Mouse (Mus musculus) heart, embryonic 11.5 days (tissue): ENCODE measurements around the gene Epha4. TPM values are rescaled to one million over a fixed set of nuclear protein-coding genes. Genes with fewer than 3 reads are reported as not detected.

Source experiments
- ATAC-seq: fragments of 200-750 bp; cut with Nextera tagmentation; replicated peaks from 2 replicates; pipeline ENCODE4 v1.8.0; 2017; ENCODE audit warnings: moderate library complexity; ENCODE audit not compliant: insufficient number of reproducible peaks, low FRiP score, low TSS enrichment
- H3K27ac ChIP-seq: fragments of 300-500 bp; sonication (generic); 2 replicates; pipeline ENCODE4 v1.5.1; 2014; ENCODE audit warnings: mild to moderate bottlenecking, low read depth, low read length
- H3K27me3 ChIP-seq: fragments of 300-500 bp; sonication (generic); 2 replicates; pipeline ENCODE4 v1.6.1; 2014; ENCODE audit warnings: mild to moderate bottlenecking, low read length, mixed read lengths; ENCODE audit not compliant: control insufficient read depth, insufficient read depth
- H3K36me3 ChIP-seq: fragments of 300-500 bp; sonication (generic); 2 replicates; pipeline ENCODE4 v1.6.1; 2014; ENCODE audit warnings: mild to moderate bottlenecking, low read length, moderate library complexity, mixed read lengths; ENCODE audit not compliant: control insufficient read depth, insufficient read depth
- H3K4me1 ChIP-seq: fragments of 300-500 bp; sonication (generic); 2 replicates; pipeline ENCODE4 v1.6.1; 2014; ENCODE audit warnings: low read length; ENCODE audit not compliant: control insufficient read depth, insufficient read depth
- H3K4me2 ChIP-seq: fragments of 300-500 bp; sonication (generic); 2 replicates; pipeline ENCODE4 v1.6.1; 2014; ENCODE audit warnings: mild to moderate bottlenecking, moderate library complexity
- H3K4me3 ChIP-seq: fragments of 300-500 bp; sonication (generic); 2 replicates; pipeline ENCODE4 v1.5.1; 2014; ENCODE audit warnings: low read depth, low read length
- H3K9ac ChIP-seq: fragments of 300-500 bp; sonication (generic); 2 replicates; pipeline ENCODE4 v1.6.1; 2014; ENCODE audit warnings: mild to moderate bottlenecking, low read depth, low read length, moderate library complexity
- H3K9me3 ChIP-seq: fragments of 300-500 bp; sonication (generic); replicated peaks from 2 replicates; pipeline ENCODE4 v1.6.1; 2016; ENCODE audit warnings: low read length; ENCODE audit not compliant: control insufficient read depth
- WGBS: fragments of 180-500 bp; shearing (Covaris S2); extraction: QIAGEN DNeasy Blood & Tissue Kit; methylation state at CpG from one replicate; pipeline ENCODE4 v1.1.7; 2014; ENCODE audit not compliant: insufficient replicate concordance; 5-methylcytosine and 5-hydroxymethylcytosine counted together
- polyA plus RNA-seq: library from polyadenylated mRNA; unstranded; fragments of >200 nt; fragmentation: Nextera tagmentation; extraction: Ambion mirVana; gene quantifications from 2 replicates; pipeline ENCODE4 v1.2.1, GENCODE M21; 2014

The Epha4 gene
- polyA plus RNA-seq, 1 experiment from 2014 or later: 7.4 TPM

DNA sequence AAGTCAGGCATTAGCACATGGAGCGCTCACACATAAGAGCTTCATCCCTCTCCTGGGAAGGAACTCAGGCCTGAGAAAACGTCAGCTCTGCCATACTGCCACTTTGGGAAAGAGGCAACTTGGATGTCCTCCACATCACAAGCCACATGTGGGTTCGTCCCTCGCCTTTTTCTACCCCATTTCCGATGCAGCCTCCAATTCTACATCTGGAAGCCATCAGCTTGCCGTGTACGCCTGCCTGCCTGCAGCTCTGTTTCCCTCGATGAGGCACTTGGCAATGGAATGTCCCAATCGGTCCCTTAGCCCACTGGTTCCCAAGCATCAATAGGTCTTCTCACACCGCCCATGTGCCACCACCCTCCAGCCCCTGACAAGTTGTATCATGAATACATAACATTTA, 110.4 kb downstream of the Epha4 start:
- no peak for ATAC-seq
- H3K9me3 ChIP-seq: no peaks in the 10 kb centered on the region
- H3K27me3 ChIP-seq: no peaks in the 10 kb centered on the region
- H3K27ac ChIP-seq: no peak overlapping the region
- H3K4me1 ChIP-seq: 0 out of 2 replicates have a peak, but pooled peaks cover 3% of the 10 kb centered on the region
- no peaks in the 10 kb centered on the region for H3K36me3 ChIP-seq
- no peak overlapping the region for H3K4me3 ChIP-seq
- 52% methylated on average over 10 of the region's 10 CpGs for WGBS
- no peak overlapping the region for H3K4me2 ChIP-seq
- no peak overlapping the region for H3K9ac ChIP-seq

DNA sequence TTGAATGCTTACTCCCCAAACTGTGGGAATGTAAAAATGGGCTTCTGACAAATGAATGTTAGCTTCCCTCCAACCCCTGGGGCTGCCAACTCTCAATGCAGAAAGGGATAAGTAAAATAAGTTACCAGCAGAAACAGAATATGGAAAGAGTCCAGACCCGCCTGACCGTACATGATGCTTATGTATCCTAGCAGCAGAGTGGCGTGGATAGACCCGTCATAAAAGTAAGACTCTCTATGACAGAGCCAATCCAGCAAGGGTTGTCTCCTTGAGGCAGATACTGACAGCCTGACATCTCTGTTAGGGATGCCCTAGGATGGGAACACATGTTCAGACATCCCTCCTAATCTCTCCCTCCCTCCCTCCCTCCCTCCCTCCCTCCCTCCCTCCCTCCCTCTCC, 111.9 kb downstream of the Epha4 start:
- no peak for ATAC-seq
- Histone ChIP-seq H3K36me3 (peaks cover 4% of the 10 kb centered on the region; the same call in 1 of the 2 replicates), H3K27me3 (no peaks in the 10 kb centered on the region), H3K27ac (no peak overlapping the region), H3K9me3 (no peaks in the 10 kb centered on the region), H3K4me3 (no peak overlapping the region), H3K9ac (no peak overlapping the region), H3K4me1 (0 out of 2 replicates have a peak, but pooled peaks cover 3% of the 10 kb centered on the region), H3K4me2 (no peak overlapping the region)
- WGBS: 69% methylated on average over 4 of the region's 4 CpGs

DNA sequence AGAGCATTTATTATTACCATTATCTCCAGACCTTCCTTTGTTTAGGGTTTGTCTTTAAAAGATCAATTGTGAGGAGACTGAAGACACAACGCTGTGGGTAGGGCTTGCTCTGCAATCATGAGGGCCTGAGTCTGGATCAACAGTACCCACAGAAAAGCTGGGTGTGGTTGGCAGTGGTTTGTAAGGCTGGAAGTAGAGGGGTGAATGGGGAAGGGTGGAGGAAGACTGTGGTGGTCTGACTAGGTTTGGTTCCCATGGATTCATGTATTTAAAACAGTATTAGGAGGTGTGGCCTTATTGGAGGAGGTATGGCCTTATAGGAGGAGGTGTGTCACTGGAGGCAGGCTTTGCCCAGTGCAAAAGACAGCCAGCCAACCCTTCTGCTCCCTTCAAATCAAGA, 113.4 kb downstream of the Epha4 start:
- H3K27me3 ChIP-seq: no peaks in the 10 kb centered on the region
- H3K9ac ChIP-seq: no peak overlapping the region
- H3K36me3 ChIP-seq: peaks cover 6% of the 10 kb centered on the region; the same call in 1 of the 2 replicates
- H3K27ac ChIP-seq: no peak overlapping the region
- no peak overlapping the region for H3K4me3 ChIP-seq
- H3K4me2 ChIP-seq: no peak overlapping the region
- no peaks in the 10 kb centered on the region for H3K9me3 ChIP-seq
- H3K4me1 ChIP-seq: no peaks in the 10 kb centered on the region
- 60% methylated on average over 1 of the region's 1 CpGs for WGBS
- no peak for ATAC-seq

DNA sequence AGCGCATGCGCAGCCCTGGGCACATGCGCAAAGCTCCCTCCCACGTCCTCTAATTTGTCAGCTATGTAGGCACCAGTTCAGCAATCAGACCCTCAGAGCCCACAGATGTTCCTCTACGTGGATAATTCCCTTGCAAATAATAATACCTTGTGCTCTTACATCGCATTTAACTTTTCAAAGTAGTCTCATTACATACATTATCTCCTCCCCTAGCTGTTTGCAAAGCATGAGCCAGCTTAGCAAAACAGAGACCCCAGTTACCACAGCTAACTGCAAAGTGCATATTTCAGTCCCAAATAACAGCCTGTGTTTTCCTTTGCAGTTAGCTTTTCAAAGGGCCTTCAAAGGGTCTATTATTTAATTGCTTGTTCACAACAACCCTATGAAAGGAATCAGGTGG, 123.3 kb downstream of the Epha4 start:
- Histone ChIP-seq H3K4me2 (no peak overlapping the region), H3K27ac (no peak overlapping the region), H3K36me3 (no peaks in the 10 kb centered on the region), H3K27me3 (0 out of 2 replicates have a peak, but pooled peaks cover 2% of the 10 kb centered on the region), H3K4me3 (no peak overlapping the region), H3K9ac (no peak overlapping the region), H3K9me3 (no peaks in the 10 kb centered on the region), H3K4me1 (0 out of 2 replicates have a peak, but pooled peaks cover 9% of the 10 kb centered on the region)
- WGBS: 92% methylated on average over 6 of the region's 6 CpGs
- ATAC-seq: no peak

DNA sequence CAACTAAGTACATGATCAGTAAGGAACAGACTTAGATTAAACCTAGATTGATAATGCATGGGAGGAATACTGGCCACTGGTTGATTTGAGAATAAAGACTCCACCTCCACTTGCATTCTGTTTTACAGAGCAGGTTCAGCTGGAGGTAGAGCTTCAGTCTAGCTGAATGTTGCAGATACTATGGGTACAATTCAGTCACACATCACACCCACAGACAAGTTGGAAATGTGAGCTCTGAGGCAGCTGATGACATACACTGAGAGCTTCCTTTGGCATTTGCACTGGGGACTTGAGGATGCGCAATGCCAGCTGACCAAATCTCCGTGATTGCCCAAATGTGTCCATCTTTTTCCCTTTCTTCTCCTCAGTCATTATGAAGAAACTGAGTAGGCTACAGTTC, 125.8 kb downstream of the Epha4 start:
- Histone ChIP-seq H3K27ac (no peak overlapping the region), H3K4me2 (no peak overlapping the region), H3K27me3 (0 out of 2 replicates have a peak, but pooled peaks cover 2% of the 10 kb centered on the region), H3K36me3 (no peaks in the 10 kb centered on the region), H3K4me3 (no peak overlapping the region), H3K9ac (no peak overlapping the region), H3K9me3 (no peaks in the 10 kb centered on the region), H3K4me1 (0 out of 2 replicates have a peak, but pooled peaks cover 12% of the 10 kb centered on the region)
- ATAC-seq: no peak
- WGBS: 88% methylated on average over 2 of the region's 2 CpGs

DNA sequence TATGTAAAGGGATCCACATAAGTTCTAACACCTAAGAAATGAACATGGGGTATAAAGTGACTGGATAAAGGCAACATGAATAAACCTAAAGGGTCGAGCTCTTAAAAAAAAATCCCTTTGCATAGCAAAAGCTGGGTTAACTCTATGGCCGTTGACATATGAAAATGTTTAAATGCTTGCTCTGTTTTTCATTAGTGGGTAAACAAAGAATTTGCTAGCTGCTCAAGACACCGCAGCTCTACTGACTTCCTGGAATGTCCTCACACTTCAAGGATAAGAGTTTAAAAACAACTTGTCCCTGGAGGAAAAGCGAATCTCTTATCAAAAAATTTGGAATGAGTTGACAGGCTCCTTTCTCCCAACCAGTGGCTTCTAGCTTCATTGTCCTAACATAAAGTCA, 126.3 kb downstream of the Epha4 start:
- 39% methylated on average over 4 of the region's 4 CpGs for WGBS
- no peak overlapping the region for H3K4me2 ChIP-seq
- no peak overlapping the region for H3K4me3 ChIP-seq
- no peak for ATAC-seq
- 0 out of 2 replicates have a peak, but pooled peaks cover 15% of the 10 kb centered on the region for H3K4me1 ChIP-seq
- H3K27me3 ChIP-seq: 0 out of 2 replicates have a peak, but pooled peaks cover 2% of the 10 kb centered on the region
- no peaks in the 10 kb centered on the region for H3K36me3 ChIP-seq
- H3K27ac ChIP-seq: no peak overlapping the region
- H3K9ac ChIP-seq: no peak overlapping the region
- H3K9me3 ChIP-seq: no peaks in the 10 kb centered on the region

DNA sequence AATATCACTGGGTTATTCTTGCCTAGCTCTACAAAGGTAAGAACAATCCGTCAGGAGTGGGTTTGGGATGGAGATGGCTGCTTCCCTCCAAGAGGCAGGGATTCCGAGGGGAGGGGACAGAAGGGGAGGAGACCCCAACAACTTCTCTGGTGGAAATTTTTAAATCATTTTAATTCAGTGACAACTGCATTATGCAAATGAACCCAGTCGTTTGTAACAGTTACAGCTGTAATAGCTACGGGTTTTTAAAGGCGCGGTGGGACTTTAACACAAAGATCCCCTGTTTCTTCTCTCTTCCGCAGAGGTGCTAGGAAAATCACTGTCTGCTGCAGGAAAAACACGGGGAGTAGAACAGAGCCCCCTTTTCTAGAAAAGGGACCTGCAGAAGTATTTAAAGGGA, 129.3 kb downstream of the Epha4 start:
- Histone ChIP-seq H3K4me2 (no peak overlapping the region), H3K27me3 (peaks cover 5% of the 10 kb centered on the region; the same call in 1 of the 2 replicates), H3K4me1 (0 out of 2 replicates have a peak, but pooled peaks cover 15% of the 10 kb centered on the region), H3K9ac (no peak overlapping the region), H3K4me3 (no peak overlapping the region), H3K9me3 (no peaks in the 10 kb centered on the region), H3K27ac (no peak overlapping the region), H3K36me3 (no peaks in the 10 kb centered on the region)
- whole genome bisulfite sequencing: 75% methylated on average over 8 of the region's 8 CpGs
- ATAC-seq: no peak

DNA sequence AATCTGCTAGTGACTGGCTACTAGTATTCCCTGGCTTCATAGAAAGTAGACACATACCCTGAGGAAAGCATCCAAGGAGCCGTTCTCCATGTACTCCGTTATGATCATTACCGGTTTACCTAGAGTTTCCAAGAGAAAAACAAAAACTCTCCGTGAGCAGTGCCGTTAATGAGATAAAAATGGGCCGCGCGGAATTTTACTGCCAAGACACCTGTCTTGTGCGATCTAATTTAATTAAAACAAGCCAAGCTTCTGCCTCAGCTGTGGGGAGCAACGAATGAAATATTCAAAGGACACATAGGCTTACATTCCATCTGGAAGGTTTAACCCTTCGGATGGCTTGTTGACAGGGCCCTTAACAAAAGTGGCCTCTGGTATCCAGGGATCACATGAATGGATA, 131.4 kb downstream of the Epha4 start:
- Histone ChIP-seq H3K4me3 (no peak overlapping the region), H3K4me2 (no peak overlapping the region), H3K9ac (no peak overlapping the region), H3K27ac (no peak overlapping the region), H3K27me3 (peaks cover 8% of the 10 kb centered on the region), H3K36me3 (no peaks in the 10 kb centered on the region), H3K9me3 (no peaks in the 10 kb centered on the region), H3K4me1 (0 out of 2 replicates have a peak, but pooled peaks cover 15% of the 10 kb centered on the region)
- no peak for ATAC-seq
- 73% methylated on average over 11 of the region's 11 CpGs for WGBS

DNA sequence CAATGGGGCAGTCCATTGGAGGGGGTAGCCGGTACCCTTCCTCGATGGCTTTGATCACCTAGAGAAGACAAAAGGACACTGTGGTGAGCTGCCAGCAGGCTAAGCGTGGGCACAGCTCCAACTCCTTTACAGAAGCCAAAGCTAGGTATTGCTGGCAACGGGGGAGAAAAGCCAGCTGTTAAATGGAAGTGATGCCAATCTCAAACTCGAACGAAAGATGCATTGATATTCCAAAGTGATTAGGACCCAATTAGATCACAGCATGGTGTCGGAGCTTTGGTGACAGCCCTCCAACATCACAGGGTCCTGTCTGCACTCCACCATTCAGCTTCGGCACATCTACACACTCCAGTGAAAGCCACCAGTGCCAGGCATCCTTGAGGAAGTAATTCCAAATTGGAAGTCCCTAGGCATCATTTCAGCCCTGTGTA, 137.3 kb downstream of the Epha4 start:
- H3K36me3 ChIP-seq: peaks cover 2% of the 10 kb centered on the region; the same call in 1 of the 2 replicates
- no peak overlapping the region for H3K4me2 ChIP-seq
- H3K9me3 ChIP-seq: no peaks in the 10 kb centered on the region
- no peak overlapping the region for H3K9ac ChIP-seq
- H3K27ac ChIP-seq: no peak overlapping the region
- H3K4me1 ChIP-seq: no peaks in the 10 kb centered on the region
- WGBS: 84% methylated on average over 8 of the region's 8 CpGs
- ATAC-seq: no peak
- H3K4me3 ChIP-seq: no peak overlapping the region
- peaks cover 6% of the 10 kb centered on the region for H3K27me3 ChIP-seq
